Mouse (Mus musculus) liver, adult 2 months (tissue): ENCODE results near the gene Lap3. TPM values are rescaled to one million over a fixed set of nuclear protein-coding genes. Genes with fewer than 3 reads are reported as not detected.
A peak's percentile ranks its signal among the peaks of the same experiment; 100 is the strongest.

ENCODE experiments used
- DNase-seq: peaks from one replicate; pipeline ENCODE4 v3.0.0-alpha.2; 2011; ENCODE audit warnings: low read depth, low spot score; ENCODE audit errors: extremely low read depth
- H3K27ac ChIP-seq: fragments of 200-500 bp; replicated peaks from 2 replicates; pipeline ENCODE4 v1.5.1; 2012; ENCODE audit warnings: low read depth, mild to moderate bottlenecking, control low read depth, inconsistent platforms, low read length; ENCODE audit not compliant: insufficient read depth
- H3K27me3 ChIP-seq: fragments of 200-500 bp; 2 replicates; pipeline ENCODE4 v1.6.1; 2012; ENCODE audit warnings: mild to moderate bottlenecking, moderate library complexity, low read length, inconsistent platforms; ENCODE audit not compliant: control insufficient read depth, insufficient read depth
- H3K36me3 ChIP-seq: fragments of 200-500 bp; 2 replicates; pipeline ENCODE4 v1.6.1; 2012; ENCODE audit warnings: low read length, inconsistent platforms; ENCODE audit not compliant: control insufficient read depth, insufficient read depth
- H3K4me1 ChIP-seq: fragments of 200-500 bp; 2 replicates; pipeline ENCODE4 v1.6.1; 2011; ENCODE audit warnings: low read length; ENCODE audit not compliant: control insufficient read depth, insufficient read depth
- H3K4me3 ChIP-seq: fragments of 200-500 bp; 2 replicates; pipeline ENCODE4 v1.5.1; 2011; ENCODE audit warnings: low read depth, mild to moderate bottlenecking, control low read depth, low read length, moderate library complexity; ENCODE audit not compliant: insufficient read depth
- H3K79me2 ChIP-seq: fragments of 200-500 bp; 2 replicates; pipeline ENCODE4 v1.6.1; 2012; ENCODE audit warnings: inconsistent platforms, mild to moderate bottlenecking, low read length, moderate library complexity; ENCODE audit not compliant: control insufficient read depth, insufficient read depth
- H3K9ac ChIP-seq: fragments of 200-500 bp; 2 replicates; pipeline ENCODE4 v1.6.1; 2012; ENCODE audit warnings: low read depth, mild to moderate bottlenecking, control low read depth, inconsistent platforms, low read length
- CTCF ChIP-seq: fragments of 200-500 bp; IDR thresholded peaks from 2 replicates; pipeline ENCODE4 v1.5.1; 2011; ENCODE audit warnings: low read depth, low read length, control low read depth
- POLR2A ChIP-seq: fragments of 200-500 bp; IDR thresholded peaks from 2 replicates; pipeline ENCODE4 v1.6.1; 2011; ENCODE audit warnings: low read length, control low read depth; ENCODE audit not compliant: insufficient read depth; ENCODE audit errors: extremely low read depth
- WGBS: fragments of 180-500 bp; shearing (Covaris S2); methylation state at CpG from one replicate; pipeline ENCODE4 v1.1.7; 2018; 5-methylcytosine and 5-hydroxymethylcytosine counted together
- polyA plus RNA-seq: library from polyadenylated mRNA; depleted of rRNA; stranded (reverse); fragments of >200 nt; gene quantifications from 2 replicates; pipeline ENCODE4 v1.2.3, GENCODE M21; 2012
- total RNA-seq: library from RNA; depleted of rRNA; stranded (reverse); fragments of >200 nt; gene quantifications from 2 replicates; pipeline ENCODE4 v1.2.3, GENCODE M21; 2014

Gene Lap3
- total and polyA plus RNA-seq, 2 experiments, result 92.9 to 300 TPM

GRCm38 (mm10) chr5:45483654-45484053, 9.5 kb upstream of the Lap3 start:
- 77% methylated on average over 1 of the region's 1 CpGs for WGBS
- DNase-seq, result peak; percentile 52

GRCm38 (mm10) chr5:45491776-45492175, 1.4 kb upstream of the Lap3 start:
- peaks cover 9% of the 10 kb centered on the region; the same call in 1 of the 2 replicates for H3K36me3 ChIP-seq
- peaks cover 19% of the 10 kb centered on the region for H3K4me1 ChIP-seq
- 12% methylated on average over 4 of the region's 4 CpGs for WGBS
- H3K27me3 ChIP-seq, result no peaks in the 10 kb centered on the region
- peaks cover 12% of the 10 kb centered on the region; the same call in 1 of the 2 replicates for H3K79me2 ChIP-seq
- DNase-seq, result peak; percentile 76
- peak overlapping the region; percentile 41; the same call in 1 of the 2 replicates for H3K27ac ChIP-seq
- no peak overlapping the region for H3K4me3 ChIP-seq
- TF ChIP-seq POLR2A, result no peak
- no peak overlapping the region for H3K9ac ChIP-seq

More at GRCm38 (mm10) chr5:45483654-45484053, 9.5 kb upstream of the Lap3 start:
- Histone ChIP-seq H3K79me2 (no peaks in the 10 kb centered on the region), H3K27me3 (no peaks in the 10 kb centered on the region), H3K36me3 (no peaks in the 10 kb centered on the region), H3K9ac (no peak overlapping the region), H3K4me3 (no peak overlapping the region), H3K4me1 (peaks cover 17% of the 10 kb centered on the region), H3K27ac (peak overlapping the region; percentile 16; the same call in 1 of the 2 replicates)
- TF ChIP-seq CTCF, result no peak
- no peak for TF ChIP-seq POLR2A

- H3K4me3 ChIP-seq, result peak overlapping the region; percentile 100
- peaks cover 25% of the 10 kb centered on the region for H3K4me1 ChIP-seq
- H3K27ac ChIP-seq, result peak overlapping the region; percentile 99
- H3K36me3 ChIP-seq, result peaks cover 25% of the 10 kb centered on the region
- H3K27me3 ChIP-seq, result no peaks in the 10 kb centered on the region
- peak; percentile 78 for DNase-seq
- 23% methylated on average over 9 of the region's 9 CpGs for WGBS
- TF ChIP-seq POLR2A (no peak), CTCF (no peak)
- peak overlapping the region; percentile 100 for H3K9ac ChIP-seq
- peaks cover 21% of the 10 kb centered on the region; the same call in 1 of the 2 replicates for H3K79me2 ChIP-seq
Observed at GRCm38 (mm10) chr5:45494093-45494755, 1.1 kb downstream of the Lap3 start.

GRCm38 (mm10) chr5:45495429-45495975, 2.3 kb downstream of the Lap3 start:
- TF ChIP-seq POLR2A (no peak), CTCF (no peak)
- peak overlapping the region; percentile 50 for H3K9ac ChIP-seq
- peak; percentile 62 for DNase-seq
- peaks cover 25% of the 10 kb centered on the region for H3K4me1 ChIP-seq
- WGBS, result 45% methylated on average over 3 of the region's 3 CpGs
- H3K27me3 ChIP-seq, result no peaks in the 10 kb centered on the region
- peaks cover 37% of the 10 kb centered on the region for H3K36me3 ChIP-seq
- 0 out of 2 replicates have a peak overlapping the region, but pooled peaks have one; percentile 10 for H3K4me3 ChIP-seq
- peaks cover 25% of the 10 kb centered on the region; the same call in 1 of the 2 replicates for H3K79me2 ChIP-seq
- peak overlapping the region; percentile 85 for H3K27ac ChIP-seq

GRCm38 (mm10) chr5:45496042-45496441, 2.9 kb downstream of the Lap3 start:
- H3K27ac ChIP-seq, result peak overlapping the region; percentile 85
- H3K27me3 ChIP-seq, result no peaks in the 10 kb centered on the region
- peaks cover 25% of the 10 kb centered on the region; the same call in 1 of the 2 replicates for H3K79me2 ChIP-seq
- peaks cover 42% of the 10 kb centered on the region for H3K36me3 ChIP-seq
- H3K4me1 ChIP-seq, result peaks cover 25% of the 10 kb centered on the region
- H3K9ac ChIP-seq, result 0 out of 2 replicates have a peak overlapping the region, but pooled peaks have one; percentile 33
- no peak for TF ChIP-seq POLR2A
- no peak for TF ChIP-seq CTCF
- H3K4me3 ChIP-seq, result no peak overlapping the region
- DNase-seq, result peak; percentile 82

- Histone ChIP-seq H3K4me1 (peaks cover 25% of the 10 kb centered on the region), H3K36me3 (peaks cover 46% of the 10 kb centered on the region), H3K9ac (peak overlapping the region; percentile 34; the same call in 1 of the 2 replicates), H3K27ac (peak overlapping the region; percentile 85), H3K79me2 (peaks cover 27% of the 10 kb centered on the region; the same call in 1 of the 2 replicates), H3K4me3 (no peak overlapping the region), H3K27me3 (no peaks in the 10 kb centered on the region)
- TF ChIP-seq POLR2A (no peak), CTCF (no peak)
- 31% methylated on average over 4 of the region's 4 CpGs for WGBS
- DNase-seq, result peak; percentile 86
Observed at GRCm38 (mm10) chr5:45496479-45496878, 3.3 kb downstream of the Lap3 start.
